Mouse (Mus musculus) stomach, embryonic 15.5 days (tissue): Measurements from ENCODE around the gene Marc2. TPM values are rescaled to one million over a fixed set of nuclear protein-coding genes. Genes with fewer than 3 reads are reported as not detected.

Experiments
- ATAC-seq: fragments of 200-750 bp; cut with Nextera tagmentation; 2 replicates; pipeline ENCODE4 v1.8.0; 2017; ENCODE audit warnings: low read depth, moderate number of reproducible peaks, moderate TSS enrichment; ENCODE audit not compliant: insufficient read depth, low FRiP score
- H3K27ac ChIP-seq: fragments of 300-500 bp; sonication (generic); 2 replicates; pipeline ENCODE4 v1.5.1; 2015; ENCODE audit warnings: mild to moderate bottlenecking, inconsistent platforms
- H3K27me3 ChIP-seq: fragments of 300-500 bp; sonication (generic); replicated peaks from 2 replicates; pipeline ENCODE4 v1.6.1; 2015; ENCODE audit warnings: inconsistent platforms
- H3K36me3 ChIP-seq: fragments of 300-500 bp; sonication (generic); 2 replicates; pipeline ENCODE4 v1.6.1; 2015; ENCODE audit warnings: inconsistent platforms
- H3K4me1 ChIP-seq: fragments of 300-500 bp; sonication (generic); 2 replicates; pipeline ENCODE4 v1.6.1; 2015; ENCODE audit warnings: inconsistent platforms
- H3K4me2 ChIP-seq: fragments of 300-500 bp; sonication (generic); 2 replicates; pipeline ENCODE4 v1.6.1; 2015; ENCODE audit warnings: mild to moderate bottlenecking, inconsistent platforms
- H3K4me3 ChIP-seq: fragments of 300-500 bp; sonication (generic); replicated peaks from 2 replicates; pipeline ENCODE4 v1.5.1; 2015; ENCODE audit warnings: inconsistent platforms
- H3K9ac ChIP-seq: fragments of 300-500 bp; sonication (generic); 2 replicates; pipeline ENCODE4 v1.6.1; 2015; ENCODE audit warnings: inconsistent platforms
- H3K9me3 ChIP-seq: fragments of 300-500 bp; sonication (generic); 2 replicates; pipeline ENCODE4 v1.6.1; 2016; ENCODE audit warnings: inconsistent platforms
- WGBS: fragments of 180-500 bp; shearing (Covaris S2); methylation state at CpG from one replicate; pipeline ENCODE4 v1.1.7; 2015; 5-methylcytosine and 5-hydroxymethylcytosine counted together
- polyA plus RNA-seq: library from polyadenylated mRNA; unstranded; fragments of >200 nt; fragmentation: Nextera tagmentation; extraction: Ambion mirVana; gene quantifications from 2 replicates; pipeline ENCODE4 v1.2.1, GENCODE M21; 2015

Marc2 gene
- polyA plus RNA-seq, 1 experiment from 2014 or later: 262 TPM

- H3K4me1 ChIP-seq: peaks cover 19% of the 10 kb centered on the region
- peak overlapping the region; percentile 44; the same call in 1 of the 2 replicates for H3K27ac ChIP-seq
- H3K9ac ChIP-seq: no peak overlapping the region
- no peaks in the 10 kb centered on the region for H3K9me3 ChIP-seq
- no peak overlapping the region for H3K4me3 ChIP-seq
- ATAC-seq: peak; percentile 70
- WGBS: 66% methylated on average over 1 of the region's 1 CpGs
- H3K4me2 ChIP-seq: no peak overlapping the region
- no peaks in the 10 kb centered on the region for H3K36me3 ChIP-seq
- no peaks in the 10 kb centered on the region for H3K27me3 ChIP-seq
These were observed 25.3 kb upstream of the Marc2 start for GRCm38 (mm10) chr1:184871506-184871905.

DNA sequence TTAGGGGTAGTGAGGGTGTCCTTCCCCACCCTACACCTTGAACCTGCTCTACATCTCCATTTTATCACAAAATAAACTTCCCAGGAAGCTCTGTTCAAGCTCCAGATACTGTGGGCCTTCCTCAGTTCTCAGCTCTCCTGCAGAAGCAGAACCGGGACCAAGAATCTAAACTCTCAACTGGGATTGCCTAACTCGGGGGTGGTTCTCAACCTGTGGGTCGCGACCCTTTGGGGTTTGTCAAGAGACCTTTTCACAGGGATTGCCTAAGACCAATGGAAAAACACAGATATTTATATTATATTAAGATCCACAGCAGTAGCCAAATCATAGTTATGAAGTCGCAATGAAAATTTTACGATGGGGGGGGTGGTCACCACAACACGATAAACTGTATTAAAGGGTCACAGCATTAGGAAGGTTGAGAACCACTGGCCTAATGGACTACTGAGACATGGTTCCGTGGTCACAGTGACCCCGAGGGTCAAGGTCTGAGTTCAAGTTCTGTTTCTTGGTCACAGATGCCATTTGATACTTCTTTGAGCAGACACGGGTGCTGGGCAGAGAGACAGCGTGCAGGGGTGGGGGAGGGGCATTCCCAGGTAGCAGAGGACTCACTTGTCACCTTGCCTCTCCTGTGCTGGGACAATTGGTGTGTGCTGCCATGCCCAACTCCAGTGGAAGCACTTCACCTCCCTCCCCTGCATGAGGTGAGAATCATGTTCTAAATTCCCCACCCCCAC lies 24.6 kb upstream of the Marc2 start:
- no peak overlapping the region for H3K9ac ChIP-seq
- peaks cover 19% of the 10 kb centered on the region for H3K4me1 ChIP-seq
- H3K36me3 ChIP-seq: no peaks in the 10 kb centered on the region
- no peak overlapping the region for H3K4me3 ChIP-seq
- H3K27me3 ChIP-seq: no peaks in the 10 kb centered on the region
- ATAC-seq: no peak
- no peak overlapping the region for H3K27ac ChIP-seq
- no peaks in the 10 kb centered on the region for H3K9me3 ChIP-seq
- WGBS: 73% methylated on average over 11 of the region's 11 CpGs
- no peak overlapping the region for H3K4me2 ChIP-seq

GRCm38 (mm10) chr1:184869939-184870565 lies 23.8 kb upstream of the Marc2 start:
- no peaks in the 10 kb centered on the region for H3K36me3 ChIP-seq
- H3K4me1 ChIP-seq: peaks cover 19% of the 10 kb centered on the region
- H3K27me3 ChIP-seq: no peaks in the 10 kb centered on the region
- H3K27ac ChIP-seq: 0 out of 2 replicates have a peak overlapping the region, but pooled peaks have one; percentile 5
- no peak overlapping the region for H3K4me3 ChIP-seq
- no peaks in the 10 kb centered on the region for H3K9me3 ChIP-seq
- no peak overlapping the region for H3K9ac ChIP-seq
- no peak overlapping the region for H3K4me2 ChIP-seq
- ATAC-seq: no peak
- WGBS: 69% methylated on average over 4 of the region's 4 CpGs

- Histone ChIP-seq H3K27me3 (no peaks in the 10 kb centered on the region), H3K36me3 (no peaks in the 10 kb centered on the region), H3K27ac (no peak overlapping the region), H3K4me3 (no peak overlapping the region), H3K4me2 (no peak overlapping the region), H3K4me1 (peaks cover 19% of the 10 kb centered on the region), H3K9ac (no peak overlapping the region), H3K9me3 (no peaks in the 10 kb centered on the region)
- whole genome bisulfite sequencing: 66% methylated on average over 3 of the region's 3 CpGs
- no peak for ATAC-seq
These were observed 21.4 kb upstream of the Marc2 start for GRCm38 (mm10) chr1:184867640-184868120.

DNA sequence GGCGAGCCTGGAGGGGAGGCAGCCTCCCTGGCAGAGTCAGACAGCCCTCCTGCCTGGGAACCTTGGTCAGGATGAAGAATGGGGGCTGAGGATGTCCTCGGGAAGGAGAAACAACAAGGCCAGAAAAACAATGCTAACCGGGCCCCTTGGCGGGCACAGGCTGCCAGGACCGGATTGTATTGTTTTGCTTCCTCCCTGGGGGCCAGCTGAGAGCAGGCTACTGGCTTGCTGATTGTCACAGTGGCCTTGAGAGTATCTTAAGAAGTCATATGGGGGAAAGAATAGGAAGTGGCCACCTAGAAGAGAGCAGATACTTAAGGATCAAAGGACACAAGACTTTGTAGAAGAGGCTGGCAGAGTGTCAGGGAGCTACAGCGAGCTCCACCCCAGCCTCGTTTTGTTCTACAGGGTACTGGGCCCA lies 18.1 kb upstream of the Marc2 start:
- H3K36me3 ChIP-seq: no peaks in the 10 kb centered on the region
- H3K27me3 ChIP-seq: no peaks in the 10 kb centered on the region
- WGBS: 46% methylated on average over 7 of the region's 7 CpGs
- no peaks in the 10 kb centered on the region for H3K4me1 ChIP-seq
- no peak overlapping the region for H3K4me3 ChIP-seq
- no peak for ATAC-seq
- H3K9me3 ChIP-seq: no peaks in the 10 kb centered on the region
- no peak overlapping the region for H3K4me2 ChIP-seq
- H3K9ac ChIP-seq: no peak overlapping the region
- peak overlapping the region; percentile 26; the same call in 1 of the 2 replicates for H3K27ac ChIP-seq

- no peak overlapping the region for H3K4me2 ChIP-seq
- ATAC-seq: no peak
- H3K36me3 ChIP-seq: no peaks in the 10 kb centered on the region
- no peaks in the 10 kb centered on the region for H3K27me3 ChIP-seq
- no peaks in the 10 kb centered on the region for H3K4me1 ChIP-seq
- H3K9me3 ChIP-seq: no peaks in the 10 kb centered on the region
- H3K4me3 ChIP-seq: no peak overlapping the region
- H3K27ac ChIP-seq: no peak overlapping the region
- WGBS: 85% methylated on average over 6 of the region's 6 CpGs
- H3K9ac ChIP-seq: no peak overlapping the region
These were observed 16.4 kb upstream of the Marc2 start for GRCm38 (mm10) chr1:184862636-184863035.

DNA sequence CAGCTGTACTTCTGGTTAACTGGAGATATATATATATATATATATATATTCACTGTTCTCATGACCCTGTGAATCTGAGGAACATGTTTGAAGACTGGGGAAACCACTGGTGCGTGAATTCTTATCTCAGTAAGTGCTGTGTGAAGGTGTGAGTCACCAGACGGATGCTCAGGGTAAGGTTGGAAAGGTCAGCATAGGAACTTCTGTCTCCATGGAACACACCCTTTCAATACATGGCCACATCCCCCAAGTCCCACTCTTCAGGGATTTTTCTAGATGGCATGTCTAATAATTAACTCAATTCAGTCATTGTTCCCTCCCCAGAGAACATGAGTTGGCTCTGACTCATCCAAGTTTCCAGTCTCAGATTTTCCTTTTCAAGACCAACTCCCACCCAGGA lies 15.3 kb upstream of the Marc2 start:
- H3K9me3 ChIP-seq: no peaks in the 10 kb centered on the region
- no peaks in the 10 kb centered on the region for H3K36me3 ChIP-seq
- H3K4me2 ChIP-seq: no peak overlapping the region
- no peak overlapping the region for H3K4me3 ChIP-seq
- ATAC-seq: peak; percentile 72
- 51% methylated on average over 2 of the region's 2 CpGs for WGBS
- no peaks in the 10 kb centered on the region for H3K27me3 ChIP-seq
- no peak overlapping the region for H3K27ac ChIP-seq
- H3K9ac ChIP-seq: no peak overlapping the region
- H3K4me1 ChIP-seq: no peaks in the 10 kb centered on the region

DNA sequence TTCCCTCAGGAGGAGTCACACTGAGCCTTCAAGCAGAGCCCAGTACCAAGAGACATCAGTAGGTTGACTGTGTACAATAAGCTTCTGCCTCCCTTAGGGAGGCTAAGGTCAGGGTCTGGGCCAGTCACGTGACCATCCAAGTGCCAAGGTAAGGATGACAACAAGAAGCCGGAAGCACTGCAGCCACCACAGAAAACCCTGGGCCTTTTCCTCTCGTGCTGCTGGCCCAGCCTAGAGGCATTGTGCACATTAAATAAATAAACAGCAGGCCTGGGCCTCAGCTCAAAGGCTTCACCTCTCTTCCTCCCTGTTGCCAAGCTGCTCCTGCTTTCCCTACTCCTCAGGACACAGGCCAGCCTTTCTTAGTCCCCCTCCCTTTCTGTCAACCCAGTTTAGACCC lies 14.0 kb upstream of the Marc2 start:
- H3K9ac ChIP-seq: no peak overlapping the region
- H3K36me3 ChIP-seq: no peaks in the 10 kb centered on the region
- H3K27ac ChIP-seq: peak overlapping the region; percentile 13; the same call in 1 of the 2 replicates
- H3K4me2 ChIP-seq: no peak overlapping the region
- no peaks in the 10 kb centered on the region for H3K9me3 ChIP-seq
- no peaks in the 10 kb centered on the region for H3K27me3 ChIP-seq
- WGBS: 39% methylated on average over 3 of the region's 3 CpGs
- no peak overlapping the region for H3K4me3 ChIP-seq
- no peaks in the 10 kb centered on the region for H3K4me1 ChIP-seq
- no peak for ATAC-seq

- no peaks in the 10 kb centered on the region for H3K9me3 ChIP-seq
- no peaks in the 10 kb centered on the region for H3K4me1 ChIP-seq
- H3K9ac ChIP-seq: no peak overlapping the region
- H3K4me2 ChIP-seq: no peak overlapping the region
- no peak overlapping the region for H3K4me3 ChIP-seq
- no peak for ATAC-seq
- H3K27ac ChIP-seq: no peak overlapping the region
- 79% methylated on average over 1 of the region's 1 CpGs for WGBS
- no peaks in the 10 kb centered on the region for H3K27me3 ChIP-seq
- no peaks in the 10 kb centered on the region for H3K36me3 ChIP-seq
These were observed 12.0 kb upstream of the Marc2 start for GRCm38 (mm10) chr1:184858253-184858652.

- Histone ChIP-seq H3K9ac (no peak overlapping the region), H3K4me1 (peaks cover under 1% of the 10 kb centered on the region; the same call in 1 of the 2 replicates), H3K36me3 (no peaks in the 10 kb centered on the region), H3K27me3 (no peaks in the 10 kb centered on the region), H3K4me2 (no peak overlapping the region), H3K27ac (no peak overlapping the region), H3K9me3 (no peaks in the 10 kb centered on the region), H3K4me3 (no peak overlapping the region)
- 84% methylated on average over 9 of the region's 9 CpGs for WGBS
- ATAC-seq: no peak
These were observed 11.0 kb upstream of the Marc2 start for GRCm38 (mm10) chr1:184857216-184857615.

DNA sequence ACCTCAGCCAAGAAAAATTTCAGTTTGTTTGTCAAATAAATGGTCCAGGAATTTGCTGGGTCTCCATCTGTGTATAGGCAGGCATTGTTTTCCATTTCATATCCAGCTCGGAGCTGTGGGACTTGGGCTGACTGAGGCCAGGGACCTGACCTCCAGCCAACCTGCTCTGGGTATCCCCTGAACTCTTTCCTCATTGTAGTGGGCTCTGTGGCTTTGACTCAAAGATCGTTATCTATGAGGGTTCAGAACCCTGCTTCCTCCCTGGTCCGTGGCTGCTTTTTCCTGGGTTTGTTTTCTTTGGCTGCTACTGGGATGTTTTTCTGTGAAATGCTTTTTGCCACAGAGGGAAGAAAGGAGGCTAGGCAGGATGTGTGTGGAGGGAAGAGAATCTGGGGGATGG lies 7.7 kb upstream of the Marc2 start:
- no peak overlapping the region for H3K9ac ChIP-seq
- WGBS: 42% methylated on average over 3 of the region's 3 CpGs
- ATAC-seq: no peak
- peak overlapping the region; percentile 40; the same call in 1 of the 2 replicates for H3K4me2 ChIP-seq
- H3K9me3 ChIP-seq: no peaks in the 10 kb centered on the region
- H3K36me3 ChIP-seq: no peaks in the 10 kb centered on the region
- peak overlapping the region; percentile 44; the same call in 1 of the 2 replicates for H3K27ac ChIP-seq
- H3K4me3 ChIP-seq: no peak overlapping the region
- peaks cover 6% of the 10 kb centered on the region; the same call in 1 of the 2 replicates for H3K4me1 ChIP-seq
- no peaks in the 10 kb centered on the region for H3K27me3 ChIP-seq

DNA sequence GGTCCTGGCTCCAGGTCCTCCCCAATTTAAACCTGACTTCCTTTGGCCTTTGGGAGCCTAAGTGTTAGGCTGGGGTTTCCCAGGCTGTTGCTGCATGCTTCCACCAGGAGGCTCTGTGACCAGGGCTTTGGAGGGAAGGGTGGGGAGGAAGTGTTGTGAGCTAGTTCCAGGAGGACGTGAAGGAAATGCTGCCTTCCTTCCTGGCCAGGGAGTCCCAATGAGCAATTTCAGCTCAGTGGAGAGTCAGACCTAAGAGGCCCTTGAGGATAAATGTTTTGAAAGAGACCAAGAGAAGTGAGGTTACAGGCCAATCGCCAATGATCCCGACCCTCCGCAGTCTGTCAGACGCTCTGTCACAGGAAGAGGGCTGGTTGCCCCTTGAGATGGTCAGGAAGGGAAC lies 7.1 kb upstream of the Marc2 start:
- 24% methylated on average over 5 of the region's 5 CpGs for WGBS
- H3K27ac ChIP-seq: peak overlapping the region; percentile 44
- no peaks in the 10 kb centered on the region for H3K36me3 ChIP-seq
- peaks cover 6% of the 10 kb centered on the region; the same call in 1 of the 2 replicates for H3K4me1 ChIP-seq
- H3K9me3 ChIP-seq: no peaks in the 10 kb centered on the region
- H3K27me3 ChIP-seq: no peaks in the 10 kb centered on the region
- peak overlapping the region; percentile 12; the same call in 1 of the 2 replicates for H3K4me3 ChIP-seq
- peak; percentile 34; the same call in 1 of the 2 replicates for ATAC-seq
- no peak overlapping the region for H3K9ac ChIP-seq
- peak overlapping the region; percentile 40 for H3K4me2 ChIP-seq
